Mouse (Mus musculus): Measurements from ENCODE around the gene Ncapg. TPM values are rescaled to one million over a fixed set of nuclear protein-coding genes. Genes with fewer than 3 reads are reported as not detected.
A peak's percentile ranks its signal among the peaks of the same experiment; 100 is the strongest.
"Not testable (repeated sequence)": the region's sequence is repeated elsewhere in the genome, so short reads cannot be mapped to it uniquely, and the experiment has no call there.

Ncapg gene
- polyA plus RNA-seq, 1 experiment from 2014 or later, result 44.2 TPM

GRCm38 (mm10) chr5:45658406-45658805 is 11.3 kb upstream of the Ncapg start:
- not testable (repeated sequence) for H3K36me3 ChIP-seq (ENCODE audit: control insufficient read depth, insufficient read depth); H3K9me3 ChIP-seq (replicated peaks; ENCODE audit: control insufficient read depth, low read length); H3K9ac ChIP-seq (ENCODE audit: low read depth, low read length); ATAC-seq (ENCODE audit: low read depth); H3K4me1 ChIP-seq (ENCODE audit: control insufficient read depth, low read depth, low read length); H3K4me2 ChIP-seq (ENCODE audit: low read depth, low read length); H3K27ac ChIP-seq (ENCODE audit: low read length); H3K27me3 ChIP-seq (ENCODE audit: control insufficient read depth, insufficient read depth, low read depth, low read length); H3K4me3 ChIP-seq (ENCODE audit: low read depth, low read length)
- 84% methylated on average over 13 of the region's 13 CpGs for WGBS (ENCODE audit: insufficient replicate concordance)

- Histone ChIP-seq H3K4me3 (ENCODE audit: low read depth, low read length) (peak overlapping the region; percentile 87), H3K9me3 (replicated peaks; ENCODE audit: control insufficient read depth, low read length) (no peaks in the 10 kb centered on the region), H3K9ac (ENCODE audit: low read depth, low read length) (no peak overlapping the region; the same call in 1 of the 2 replicates), H3K4me2 (ENCODE audit: low read depth, low read length) (peak overlapping the region; percentile 88), H3K4me1 (ENCODE audit: control insufficient read depth, low read depth, low read length) (peaks cover 5% of the 10 kb centered on the region), H3K27me3 (ENCODE audit: control insufficient read depth, insufficient read depth, low read depth, low read length) (no peaks in the 10 kb centered on the region), H3K27ac (ENCODE audit: low read length) (no peak overlapping the region; the same call in 1 of the 2 replicates), H3K36me3 (ENCODE audit: control insufficient read depth, insufficient read depth) (peaks cover 5% of the 10 kb centered on the region; the same call in 1 of the 2 replicates)
- ATAC-seq (ENCODE audit: low read depth), result no peak
- 17% methylated on average over 3 of the region's 3 CpGs for WGBS (ENCODE audit: insufficient replicate concordance)
Measured at GRCm38 (mm10) chr5:45668324-45668723, 1.4 kb upstream of the Ncapg start.

- Histone ChIP-seq H3K4me3 (ENCODE audit: low read depth, low read length) (peak overlapping the region; percentile 87), H3K9ac (ENCODE audit: low read depth, low read length) (peak overlapping the region; percentile 85), H3K36me3 (ENCODE audit: control insufficient read depth, insufficient read depth) (peaks cover 5% of the 10 kb centered on the region; the same call in 1 of the 2 replicates), H3K27me3 (ENCODE audit: control insufficient read depth, insufficient read depth, low read depth, low read length) (no peaks in the 10 kb centered on the region), H3K9me3 (replicated peaks; ENCODE audit: control insufficient read depth, low read length) (no peaks in the 10 kb centered on the region), H3K4me1 (ENCODE audit: control insufficient read depth, low read depth, low read length) (peaks cover 5% of the 10 kb centered on the region), H3K4me2 (ENCODE audit: low read depth, low read length) (peak overlapping the region; percentile 88), H3K27ac (ENCODE audit: low read length) (peak overlapping the region; percentile 92)
- WGBS (ENCODE audit: insufficient replicate concordance), result 0% methylated on average over 3 of the region's 3 CpGs
- ATAC-seq (ENCODE audit: low read depth), result no peak
Measured at GRCm38 (mm10) chr5:45668831-45669230, 888 bp upstream of the Ncapg start.

- Histone ChIP-seq H3K9me3 (replicated peaks; ENCODE audit: control insufficient read depth, low read length) (no peaks in the 10 kb centered on the region), H3K4me2 (ENCODE audit: low read depth, low read length) (peak overlapping the region; percentile 88), H3K4me3 (ENCODE audit: low read depth, low read length) (peak overlapping the region; percentile 87), H3K27ac (ENCODE audit: low read length) (peak overlapping the region; percentile 92), H3K27me3 (ENCODE audit: control insufficient read depth, insufficient read depth, low read depth, low read length) (no peaks in the 10 kb centered on the region), H3K4me1 (ENCODE audit: control insufficient read depth, low read depth, low read length) (peaks cover 5% of the 10 kb centered on the region), H3K9ac (ENCODE audit: low read depth, low read length) (peak overlapping the region; percentile 85), H3K36me3 (ENCODE audit: control insufficient read depth, insufficient read depth) (peaks cover 5% of the 10 kb centered on the region; the same call in 1 of the 2 replicates)
- under 1% methylated on average over 27 of the region's 27 CpGs for WGBS (ENCODE audit: insufficient replicate concordance)
- peak; percentile 14 for ATAC-seq (ENCODE audit: low read depth)
Measured at GRCm38 (mm10) chr5:45669234-45669597, 503 bp upstream of the Ncapg start.

- no peaks in the 10 kb centered on the region for H3K27me3 ChIP-seq (ENCODE audit: control insufficient read depth, insufficient read depth, low read depth, low read length)
- peaks cover 5% of the 10 kb centered on the region for H3K4me1 ChIP-seq (ENCODE audit: control insufficient read depth, low read depth, low read length)
- peak overlapping the region; percentile 93 for H3K27ac ChIP-seq (ENCODE audit: low read length)
- H3K4me3 ChIP-seq (ENCODE audit: low read depth, low read length), result peak overlapping the region; percentile 87
- no peak for ATAC-seq (ENCODE audit: low read depth)
- no peaks in the 10 kb centered on the region for H3K9me3 ChIP-seq (replicated peaks; ENCODE audit: control insufficient read depth, low read length)
- H3K4me2 ChIP-seq (ENCODE audit: low read depth, low read length), result peak overlapping the region; percentile 71
- peak overlapping the region; percentile 91 for H3K9ac ChIP-seq (ENCODE audit: low read depth, low read length)
- WGBS (ENCODE audit: insufficient replicate concordance), result under 1% methylated on average over 13 of the region's 13 CpGs
- H3K36me3 ChIP-seq (ENCODE audit: control insufficient read depth, insufficient read depth), result peaks cover 8% of the 10 kb centered on the region; the same call in 1 of the 2 replicates
Measured at GRCm38 (mm10) chr5:45670280-45670670, 556 bp downstream of the Ncapg start.

- 44% methylated on average over 5 of the region's 5 CpGs for WGBS (ENCODE audit: insufficient replicate concordance)
- peak overlapping the region; percentile 71 for H3K4me2 ChIP-seq (ENCODE audit: low read depth, low read length)
- H3K9ac ChIP-seq (ENCODE audit: low read depth, low read length), result peak overlapping the region; percentile 55
- H3K4me3 ChIP-seq (ENCODE audit: low read depth, low read length), result peak overlapping the region; percentile 87
- H3K27me3 ChIP-seq (ENCODE audit: control insufficient read depth, insufficient read depth, low read depth, low read length), result no peaks in the 10 kb centered on the region
- H3K27ac ChIP-seq (ENCODE audit: low read length), result no peak overlapping the region
- H3K4me1 ChIP-seq (ENCODE audit: control insufficient read depth, low read depth, low read length), result peaks cover 5% of the 10 kb centered on the region
- H3K9me3 ChIP-seq (replicated peaks; ENCODE audit: control insufficient read depth, low read length), result no peaks in the 10 kb centered on the region
- peaks cover 13% of the 10 kb centered on the region for H3K36me3 ChIP-seq (ENCODE audit: control insufficient read depth, insufficient read depth)
- ATAC-seq (ENCODE audit: low read depth), result no peak
Measured at GRCm38 (mm10) chr5:45670894-45671494, 1.3 kb downstream of the Ncapg start.

- Histone ChIP-seq H3K4me1 (ENCODE audit: control insufficient read depth, low read depth, low read length) (no peaks in the 10 kb centered on the region; the same call in 1 of the 2 replicates), H3K27ac (ENCODE audit: low read length) (no peak overlapping the region), H3K27me3 (ENCODE audit: control insufficient read depth, insufficient read depth, low read depth, low read length) (no peaks in the 10 kb centered on the region), H3K36me3 (ENCODE audit: control insufficient read depth, insufficient read depth) (peaks cover 24% of the 10 kb centered on the region), H3K4me2 (ENCODE audit: low read depth, low read length) (no peak overlapping the region), H3K9ac (ENCODE audit: low read depth, low read length) (no peak overlapping the region), H3K4me3 (ENCODE audit: low read depth, low read length) (no peak overlapping the region), H3K9me3 (replicated peaks; ENCODE audit: control insufficient read depth, low read length) (no peaks in the 10 kb centered on the region)
- no peak for ATAC-seq (ENCODE audit: low read depth)
- whole genome bisulfite sequencing (ENCODE audit: insufficient replicate concordance), result 78% methylated on average over 1 of the region's 1 CpGs
Measured at GRCm38 (mm10) chr5:45675032-45675431, 5.3 kb downstream of the Ncapg start.

- Histone ChIP-seq H3K9ac (ENCODE audit: low read depth, low read length) (no peak overlapping the region), H3K9me3 (replicated peaks; ENCODE audit: control insufficient read depth, low read length) (no peaks in the 10 kb centered on the region), H3K4me2 (ENCODE audit: low read depth, low read length) (no peak overlapping the region), H3K27me3 (ENCODE audit: control insufficient read depth, insufficient read depth, low read depth, low read length) (no peaks in the 10 kb centered on the region), H3K4me1 (ENCODE audit: control insufficient read depth, low read depth, low read length) (no peaks in the 10 kb centered on the region), H3K4me3 (ENCODE audit: low read depth, low read length) (no peak overlapping the region), H3K36me3 (ENCODE audit: control insufficient read depth, insufficient read depth) (peaks cover 23% of the 10 kb centered on the region), H3K27ac (ENCODE audit: low read length) (no peak overlapping the region)
- WGBS (ENCODE audit: insufficient replicate concordance), result 56% methylated on average over 4 of the region's 4 CpGs
- ATAC-seq (ENCODE audit: low read depth), result no peak
Measured at GRCm38 (mm10) chr5:45677639-45678038, 7.9 kb downstream of the Ncapg start.

- H3K9ac ChIP-seq (ENCODE audit: low read depth, low read length), result no peak overlapping the region
- H3K9me3 ChIP-seq (replicated peaks; ENCODE audit: control insufficient read depth, low read length), result no peaks in the 10 kb centered on the region
- H3K36me3 ChIP-seq (ENCODE audit: control insufficient read depth, insufficient read depth), result peaks cover 29% of the 10 kb centered on the region
- H3K4me1 ChIP-seq (ENCODE audit: control insufficient read depth, low read depth, low read length), result no peaks in the 10 kb centered on the region
- no peak overlapping the region for H3K27ac ChIP-seq (ENCODE audit: low read length)
- H3K27me3 ChIP-seq (ENCODE audit: control insufficient read depth, insufficient read depth, low read depth, low read length), result no peaks in the 10 kb centered on the region
- H3K4me2 ChIP-seq (ENCODE audit: low read depth, low read length), result no peak overlapping the region
- H3K4me3 ChIP-seq (ENCODE audit: low read depth, low read length), result no peak overlapping the region
- ATAC-seq (ENCODE audit: low read depth), result no peak
Measured at GRCm38 (mm10) chr5:45679955-45680354, 10.2 kb downstream of the Ncapg start.
